Mouse (Mus musculus) heart, embryonic 13.5 days (tissue): ENCODE measurements at regions not wholly inside any gene's neighbourhood (a gene's known extent, or its start where the extent isn't known, plus 50 kb on each side); places are given as distances from the start of the nearest gene placed in this dataset.

Source experiments
- ATAC-seq: fragments of 200-750 bp; cut with Nextera tagmentation; 2 replicates; pipeline ENCODE4 v1.8.0; 2017; ENCODE audit warnings: moderate TSS enrichment; ENCODE audit not compliant: insufficient number of reproducible peaks, low FRiP score, low TSS enrichment; ENCODE audit errors: extremely low read depth
- H3K27ac ChIP-seq: fragments of 300-500 bp; sonication (generic); replicated peaks from 2 replicates; pipeline ENCODE4 v1.5.1; 2015; ENCODE audit warnings: moderate library complexity, mild to moderate bottlenecking, inconsistent platforms
- H3K27me3 ChIP-seq: fragments of 300-500 bp; sonication (generic); replicated peaks from 2 replicates; pipeline ENCODE4 v1.6.1; 2015; ENCODE audit warnings: mild to moderate bottlenecking, inconsistent platforms
- H3K36me3 ChIP-seq: fragments of 300-500 bp; sonication (generic); 2 replicates; pipeline ENCODE4 v1.6.1; 2015; ENCODE audit warnings: mild to moderate bottlenecking, inconsistent platforms
- H3K4me1 ChIP-seq: fragments of 300-500 bp; sonication (generic); 2 replicates; pipeline ENCODE4 v1.6.1; 2015; ENCODE audit warnings: inconsistent platforms
- H3K4me2 ChIP-seq: fragments of 300-500 bp; sonication (generic); 2 replicates; pipeline ENCODE4 v1.6.1; 2015; ENCODE audit warnings: inconsistent platforms, mild to moderate bottlenecking, moderate library complexity
- H3K4me3 ChIP-seq: fragments of 300-500 bp; sonication (generic); 2 replicates; pipeline ENCODE4 v1.5.1; 2015; ENCODE audit warnings: moderate library complexity, mild to moderate bottlenecking, inconsistent platforms
- H3K9ac ChIP-seq: fragments of 300-500 bp; sonication (generic); 2 replicates; pipeline ENCODE4 v1.6.1; 2015; ENCODE audit warnings: inconsistent platforms, mild to moderate bottlenecking, moderate library complexity
- H3K9me3 ChIP-seq: fragments of 300-500 bp; sonication (generic); 2 replicates; pipeline ENCODE4 v1.6.1; 2016; ENCODE audit warnings: inconsistent platforms
- WGBS: fragments of 180-500 bp; shearing (Covaris S2); methylation state at CpG from one replicate; pipeline ENCODE4 v1.1.7; 2015; ENCODE audit warnings: mixed read lengths; 5-methylcytosine and 5-hydroxymethylcytosine counted together

DNA sequence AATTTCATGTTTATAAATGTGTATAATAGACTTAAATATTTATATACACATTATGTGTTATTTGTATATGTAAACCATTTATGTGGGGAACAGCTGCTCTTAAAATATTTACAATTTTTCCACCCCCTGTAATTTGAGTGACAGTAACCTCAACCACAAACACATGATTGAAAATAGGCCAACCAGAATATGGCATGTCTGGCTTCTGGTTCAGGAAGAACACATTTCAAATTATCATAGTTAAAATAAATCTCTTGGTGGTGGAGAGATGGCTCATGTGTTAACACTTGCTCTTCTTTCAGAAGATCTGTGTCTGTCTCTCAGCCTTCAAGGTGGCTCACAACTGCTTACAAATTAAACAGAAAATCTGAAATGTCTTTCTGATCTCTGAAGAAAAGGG lies 1776.2 kb downstream of the Efnb2 start:
- no peak overlapping the region for H3K27ac ChIP-seq
- H3K27me3 ChIP-seq, result no peaks in the 10 kb centered on the region
- H3K36me3 ChIP-seq, result no peaks in the 10 kb centered on the region
- no peaks in the 10 kb centered on the region for H3K4me1 ChIP-seq
- no peak for ATAC-seq
- H3K9ac ChIP-seq, result no peak overlapping the region
- H3K4me3 ChIP-seq, result no peak overlapping the region
- no peak overlapping the region for H3K4me2 ChIP-seq
- no peaks in the 10 kb centered on the region for H3K9me3 ChIP-seq

DNA sequence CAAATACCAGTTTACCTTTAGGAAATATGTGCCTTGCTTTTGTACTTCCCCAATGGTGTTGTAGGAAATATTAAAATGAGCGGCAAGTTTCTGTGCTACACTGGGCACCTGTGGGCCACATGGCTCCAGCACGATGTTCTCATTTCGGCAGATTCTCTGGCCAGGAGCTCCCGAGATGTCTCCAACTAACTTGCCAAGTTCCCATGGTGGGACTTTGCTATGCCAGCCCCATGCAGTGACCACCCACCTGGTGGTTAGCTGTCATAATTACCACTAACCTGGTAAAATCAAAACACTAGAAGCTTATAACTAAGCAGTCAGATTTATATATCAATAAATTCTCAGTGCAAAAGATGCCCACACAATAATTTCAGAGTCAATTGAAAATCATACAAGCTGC lies 1777.5 kb upstream of the Slc10a2 start:
- H3K27ac ChIP-seq, result no peak overlapping the region
- H3K4me3 ChIP-seq, result no peak overlapping the region
- H3K36me3 ChIP-seq, result no peaks in the 10 kb centered on the region
- H3K4me1 ChIP-seq, result no peaks in the 10 kb centered on the region
- ATAC-seq, result no peak
- no peak overlapping the region for H3K4me2 ChIP-seq
- WGBS, result 77% methylated on average over 4 of the region's 4 CpGs
- H3K9ac ChIP-seq, result no peak overlapping the region
- H3K9me3 ChIP-seq, result no peaks in the 10 kb centered on the region
- H3K27me3 ChIP-seq, result no peaks in the 10 kb centered on the region
